ENCODE assay signal across 7 mouse cellular contexts in genomic region chr4:57783391-57783770, GRCm38 (mm10).
DNase-seq lines count a peak whose midpoint lies in the region; ATAC-seq and TF ChIP-seq lines count a peak whose summit lies in the region.

No protein-coding gene starts in this region.

- H3K27ac ChIP-seq in neural tube, embryonic 11.5 days (ENCODE audit: low read depth, low read length): no peak overlapping the region
- no peak overlapping the region for H3K27ac ChIP-seq in forebrain, postnatal 0 days (ENCODE audit: low read depth, low read length)
- peak overlapping the region; percentile 74 for H3K27ac ChIP-seq in midbrain, embryonic 10.5 days (replicated peaks)

- DNase-seq in neural tube, embryonic 11.5 days (ENCODE audit: low spot score): peak; percentile 49
- no peak for DNase-seq in neural tube, embryonic 10.5 days (ENCODE audit: extremely low spot score, low spot score)
- DNase-seq in forebrain, postnatal 0 days: peak; percentile 34
- DNase-seq in midbrain, embryonic 10.5 days (ENCODE audit: low spot score): no peak
- no peak for DNase-seq in adrenal gland, postnatal 10 days
- no peak for DNase-seq in urinary bladder, postnatal 10 days (ENCODE audit: low spot score)
- no peak for DNase-seq in right cerebral cortex, adult 18-20 months

- no peak overlapping the region for H3K9ac ChIP-seq in neural tube, embryonic 11.5 days (ENCODE audit: low read length)
- peak overlapping the region; percentile 45; the same call in 1 of the 2 replicates for H3K9ac ChIP-seq in forebrain, postnatal 0 days

- 27% methylated on average over 9 of the region's 9 CpGs for WGBS in neural tube, embryonic 11.5 days
- 31% methylated on average over 9 of the region's 9 CpGs for WGBS in forebrain, postnatal 0 days
- WGBS in midbrain, embryonic 10.5 days: 38% methylated on average over 9 of the region's 9 CpGs

- peak overlapping the region; percentile 43 for H3K4me3 ChIP-seq in neural tube, embryonic 11.5 days (ENCODE audit: low read depth, low read length)
- peak overlapping the region; percentile 45 for H3K4me3 ChIP-seq in forebrain, postnatal 0 days (ENCODE audit: low read depth, low read length)
- peak overlapping the region; percentile 63 for H3K4me3 ChIP-seq in midbrain, embryonic 10.5 days

- H3K4me1 ChIP-seq in neural tube, embryonic 11.5 days (ENCODE audit: control insufficient read depth, insufficient read depth, low read length): peaks cover 2% of the 10 kb centered on the region
- peaks cover 7% of the 10 kb centered on the region; the same call in 1 of the 2 replicates for H3K4me1 ChIP-seq in forebrain, postnatal 0 days (ENCODE audit: insufficient read depth)
- H3K4me1 ChIP-seq in midbrain, embryonic 10.5 days: peaks cover 39% of the 10 kb centered on the region

- no peak for TF ChIP-seq CTCF in forebrain, postnatal 0 days (IDR thresholded peaks at IDR 0.05; ENCODE audit: low read depth)

- no peaks in the 10 kb centered on the region for H3K36me3 ChIP-seq in neural tube, embryonic 11.5 days (ENCODE audit: control insufficient read depth, insufficient read depth, low read length)
- no peaks in the 10 kb centered on the region for H3K36me3 ChIP-seq in forebrain, postnatal 0 days (ENCODE audit: insufficient read depth)
- no peaks in the 10 kb centered on the region for H3K36me3 ChIP-seq in midbrain, embryonic 10.5 days

- H3K9me3 ChIP-seq in neural tube, embryonic 11.5 days (ENCODE audit: control insufficient read depth, low read length): no peaks in the 10 kb centered on the region
- no peaks in the 10 kb centered on the region for H3K9me3 ChIP-seq in forebrain, postnatal 0 days (ENCODE audit: low read length)
- H3K9me3 ChIP-seq in midbrain, embryonic 10.5 days (replicated peaks): no peaks in the 10 kb centered on the region

- H3K4me2 ChIP-seq in neural tube, embryonic 11.5 days (ENCODE audit: low read depth): peak overlapping the region; percentile 63
- peak overlapping the region; percentile 81 for H3K4me2 ChIP-seq in forebrain, postnatal 0 days (ENCODE audit: low read depth)

- no peaks in the 10 kb centered on the region for H3K27me3 ChIP-seq in neural tube, embryonic 11.5 days (ENCODE audit: control insufficient read depth, insufficient read depth, low read length)
- no peaks in the 10 kb centered on the region for H3K27me3 ChIP-seq in forebrain, postnatal 0 days (ENCODE audit: insufficient read depth, low read length)
- H3K27me3 ChIP-seq in midbrain, embryonic 10.5 days (ENCODE audit: low read depth, poor library complexity, severe bottlenecking): peaks cover 41% of the 10 kb centered on the region

- ATAC-seq in neural tube, embryonic 11.5 days (ENCODE audit: insufficient read depth, low FRiP score, low TSS enrichment): no peak
- ATAC-seq in forebrain, postnatal 0 days: no peak

Comparison
In these comparisons a context has a peak if more than half of its experiments do, and no peak if none do; other contexts are left out.
1. DNase-seq: peak in neural tube, embryonic 11.5 days (single experiment) and forebrain, postnatal 0 days (single experiment); none in neural tube, embryonic 10.5 days (single experiment), midbrain, embryonic 10.5 days (single experiment), adrenal gland, postnatal 10 days (single experiment), urinary bladder, postnatal 10 days (single experiment) and right cerebral cortex, adult 18-20 months (single experiment).
2. Peak in every context shown above with its lines, with median percentiles within 50 percentile points of each other: H3K4me3 ChIP-seq.